Mouse (Mus musculus) right cerebral cortex, postnatal 4 days (tissue): Measurements from ENCODE around the gene Tmem248.

Experiments used
- DNase-seq: peaks from one replicate; pipeline ENCODE4 v3.0.0-alpha.2; 2022

Gene Tmem248

DNA sequence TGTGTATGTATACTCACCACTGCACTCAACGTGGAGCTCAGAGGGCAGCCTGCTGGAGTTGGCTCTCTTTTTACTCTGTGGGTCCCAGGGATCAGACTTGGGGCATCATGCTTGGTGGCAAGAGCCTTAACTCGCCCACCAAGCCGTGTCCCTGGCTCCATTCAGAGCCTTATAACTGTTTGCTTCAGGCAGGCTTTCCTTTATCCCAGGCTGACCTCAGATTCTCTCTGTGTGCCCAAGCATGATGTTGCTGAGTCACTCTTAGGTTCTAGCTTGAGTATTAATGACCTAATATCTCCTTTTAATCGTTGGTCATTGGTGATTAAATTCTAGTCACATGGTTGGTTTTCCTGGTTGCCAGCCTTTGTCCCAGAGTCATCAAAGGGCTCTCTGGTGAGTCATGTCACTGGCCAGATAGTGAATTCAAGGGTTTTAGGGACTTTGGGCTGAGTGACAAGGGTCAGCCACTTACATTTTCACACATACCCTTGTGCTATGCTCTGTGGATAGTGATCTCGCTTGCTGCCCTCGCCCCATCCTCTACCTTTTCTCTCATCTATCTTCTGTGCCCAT, 47.6 kb downstream of the Tmem248 start:
- no peak for DNase-seq

DNA sequence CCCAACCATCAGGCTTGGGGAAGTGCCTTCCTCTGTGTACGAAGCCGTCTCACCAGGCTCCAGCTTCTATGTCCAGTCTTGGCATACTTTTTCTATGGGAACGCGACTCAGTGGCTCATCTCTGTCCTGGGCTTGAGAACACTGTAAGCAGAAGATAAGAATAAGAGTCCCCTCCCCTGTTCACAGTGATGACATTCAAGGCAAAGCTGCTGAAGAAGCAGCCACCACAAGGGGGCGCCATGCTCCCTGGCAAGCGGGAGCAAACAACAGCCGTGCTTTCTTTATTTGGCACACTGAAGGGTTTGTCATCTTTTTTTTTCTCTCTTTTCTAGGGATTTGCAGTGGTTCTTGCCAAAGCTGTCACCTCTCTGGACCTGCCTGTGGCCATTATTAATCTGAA, 49.8 kb downstream of the Tmem248 start:
- peak; percentile 73 for DNase-seq

DNA sequence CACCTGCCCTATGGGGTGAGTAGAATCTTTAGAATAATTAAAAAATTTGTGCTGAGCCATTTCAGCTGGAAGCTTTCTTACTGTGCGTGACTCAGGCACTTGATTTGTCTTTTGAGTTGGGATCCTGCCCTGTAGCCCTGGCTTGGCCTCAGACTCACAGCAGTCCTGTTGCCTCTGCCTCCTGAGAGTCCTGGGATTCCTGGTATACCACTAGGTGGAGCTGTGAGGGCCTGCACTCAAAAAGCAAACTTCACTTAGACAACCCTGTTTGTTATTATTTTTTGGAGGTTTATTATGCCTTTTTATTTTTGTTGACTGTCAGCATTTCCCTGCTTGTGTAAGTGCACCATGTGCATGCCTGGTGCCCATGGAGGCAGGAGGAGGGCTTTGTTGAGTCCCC, 50.4 kb downstream of the Tmem248 start:
- DNase-seq = no peak

DNA sequence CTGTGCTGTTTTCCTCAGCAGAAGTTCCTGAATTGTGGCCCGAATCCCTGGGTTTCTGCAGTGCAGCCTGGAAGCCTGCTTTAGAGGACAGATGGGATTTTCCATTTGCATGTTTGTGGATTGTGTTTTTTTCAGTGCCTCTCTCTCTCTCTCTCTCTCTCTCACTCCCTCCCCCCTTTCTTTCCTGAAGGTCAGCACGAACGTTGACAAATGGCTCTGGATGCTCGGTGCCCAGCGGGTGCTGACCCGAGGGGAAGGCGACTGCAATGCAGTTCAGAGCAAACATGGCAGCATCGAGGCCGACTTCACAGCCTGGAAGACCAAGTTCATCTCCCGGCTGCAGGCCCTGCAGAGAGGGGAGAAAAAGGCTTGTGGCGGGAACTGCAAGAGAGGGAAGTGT, 52.1 kb downstream of the Tmem248 start:
- no peak for DNase-seq

DNA sequence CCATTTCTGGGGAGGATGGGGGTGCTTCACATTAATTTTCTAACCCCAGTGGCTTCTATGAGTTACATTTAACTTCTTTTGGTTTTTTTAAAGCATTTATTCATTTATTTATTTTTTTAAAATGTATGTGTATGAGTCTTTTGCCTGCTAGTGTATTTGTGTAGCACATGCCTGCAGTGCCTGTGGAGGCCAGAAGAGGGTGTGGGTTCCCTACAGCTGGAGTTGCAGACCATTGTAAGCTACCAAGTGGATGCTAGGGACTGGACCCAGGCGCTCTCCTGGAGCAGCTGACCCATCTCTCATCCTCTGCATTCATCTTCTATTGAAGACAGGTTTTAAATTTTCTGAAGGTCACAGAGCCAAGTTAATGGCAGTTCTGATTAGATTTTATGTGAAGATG, 55.5 kb downstream of the Tmem248 start:
- no peak for DNase-seq

DNA sequence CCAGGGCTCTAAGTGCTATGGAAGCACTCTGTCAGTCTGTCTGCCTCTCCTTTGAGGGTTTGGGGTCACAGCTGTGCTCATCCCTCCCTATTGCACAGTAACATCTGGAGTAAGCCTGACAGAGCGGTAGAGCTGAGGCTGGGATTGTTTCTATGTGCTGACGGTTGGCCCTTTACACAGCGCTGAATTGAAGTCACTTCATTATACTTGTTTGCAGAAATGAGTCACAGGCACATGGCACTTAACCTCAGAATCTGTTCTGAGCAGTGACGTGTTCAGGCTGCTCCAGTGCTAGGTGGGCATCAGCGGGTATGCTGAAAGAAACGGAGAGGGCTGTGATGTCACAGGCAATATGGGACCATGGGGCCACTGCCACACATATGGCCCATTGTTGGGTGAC, 56.2 kb downstream of the Tmem248 start:
- no peak for DNase-seq

DNA sequence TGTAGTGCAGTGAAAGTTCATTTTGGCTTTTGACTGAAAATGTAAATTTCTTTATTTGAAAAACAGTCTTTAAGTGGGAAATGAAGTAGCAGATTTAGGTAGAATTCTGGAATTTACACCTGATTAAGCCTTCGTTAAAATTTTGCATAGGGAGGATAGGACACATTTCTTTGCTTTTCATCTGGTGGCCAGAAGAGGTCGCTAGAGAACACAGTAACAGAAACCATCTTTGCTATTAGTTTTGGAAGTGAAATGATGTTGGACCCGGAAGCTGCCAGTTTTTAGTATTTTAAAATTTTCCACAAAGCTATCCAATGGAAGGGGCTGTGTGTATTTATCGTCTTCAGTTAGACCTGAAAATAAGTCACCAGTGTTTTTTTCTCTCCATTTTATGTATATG, 58.6 kb downstream of the Tmem248 start:
- peak; percentile 34 for DNase-seq

DNA sequence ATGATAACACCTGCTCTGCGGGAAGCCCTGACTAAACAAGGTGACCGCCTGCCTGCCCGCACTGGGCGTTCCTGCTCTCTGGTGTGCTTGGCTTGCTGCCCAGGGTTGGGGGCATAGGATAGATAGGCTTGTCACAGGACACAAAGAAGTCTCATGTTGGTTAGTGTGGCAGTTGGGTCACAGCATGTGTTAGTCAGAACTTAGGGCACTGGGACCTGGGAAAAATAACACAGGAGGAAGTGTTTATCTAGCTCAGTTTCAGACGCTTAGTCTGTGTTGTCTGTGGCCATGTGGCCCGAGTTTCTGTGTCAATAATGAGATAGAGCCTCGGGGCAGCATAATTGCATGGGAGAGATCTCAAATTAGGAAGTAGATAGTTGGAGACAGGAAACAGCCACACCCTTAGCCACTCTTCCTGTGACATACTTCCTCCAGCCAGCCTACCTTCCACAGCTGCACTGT, 61.2 kb downstream of the Tmem248 start:
- DNase-seq = no peak

DNA sequence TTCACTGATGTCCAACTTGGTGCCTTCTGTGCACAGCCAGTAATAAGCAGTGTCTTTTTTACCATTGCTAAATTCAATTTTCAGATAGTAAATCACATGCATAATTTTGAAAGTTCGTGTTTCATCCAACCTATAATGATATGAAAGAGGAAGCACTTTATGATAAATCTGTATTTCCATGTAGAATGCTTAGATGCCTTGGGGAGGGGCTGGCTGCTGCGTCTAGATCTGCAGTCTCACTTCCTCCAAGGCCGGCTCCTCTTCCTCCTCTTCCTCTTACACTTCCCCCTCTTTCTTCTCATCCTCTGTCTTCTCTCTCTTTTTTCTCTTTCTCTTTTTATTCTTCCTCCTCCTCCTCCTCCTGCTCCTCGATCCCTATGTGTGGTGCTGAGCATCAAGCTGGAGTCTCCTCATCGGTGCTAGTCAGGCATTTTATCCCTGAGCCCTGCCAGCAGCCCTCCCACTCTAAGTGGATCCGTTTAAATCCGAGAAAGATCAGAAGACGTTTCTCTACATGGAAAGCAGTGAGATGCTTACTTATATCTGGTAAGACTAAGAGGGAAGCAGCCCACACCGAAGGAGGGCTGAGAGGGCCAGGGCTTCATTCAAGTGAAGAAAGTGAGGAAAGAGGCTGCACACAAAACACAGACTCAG, 66.3 kb downstream of the Tmem248 start:
- no peak for DNase-seq

DNA sequence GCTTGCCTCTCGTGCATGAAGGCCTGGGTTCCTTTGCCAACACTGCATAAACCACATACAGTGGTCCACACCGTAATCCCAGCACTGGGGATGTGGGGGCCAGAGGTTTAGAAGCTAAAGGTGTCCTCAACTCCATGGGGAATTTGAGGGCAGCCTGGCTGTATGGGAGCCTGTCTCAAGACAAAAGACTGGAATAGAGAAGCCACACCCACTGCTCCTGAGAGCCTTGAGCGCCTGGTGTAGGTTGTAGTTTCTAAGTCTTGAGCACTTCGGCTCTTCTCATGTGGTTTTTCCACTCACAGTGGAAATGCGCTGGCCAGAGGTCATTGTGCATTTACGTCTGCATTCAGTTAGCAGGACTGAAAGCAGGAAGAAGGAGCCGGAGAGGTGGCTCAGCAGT, 71.2 kb downstream of the Tmem248 start:
- no peak for DNase-seq

DNA sequence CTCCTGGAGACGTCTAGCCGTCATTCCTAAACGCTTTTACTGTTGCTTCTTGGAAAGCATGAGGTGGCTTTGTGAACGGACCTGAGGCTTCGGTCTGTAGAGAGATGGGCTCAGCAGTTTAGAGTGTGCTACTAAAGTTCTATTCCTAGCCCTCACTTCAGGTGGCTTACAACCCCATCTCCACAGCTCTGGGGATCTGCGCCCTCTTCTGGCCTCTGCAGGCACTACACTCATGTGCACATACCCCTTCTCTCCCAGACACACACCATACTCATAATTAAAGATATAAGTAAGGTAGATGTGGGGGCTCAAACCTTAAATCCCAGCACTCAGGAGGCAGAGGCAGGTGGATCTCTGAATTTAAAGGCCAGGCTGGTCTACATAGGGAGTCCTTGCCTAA, 73.4 kb downstream of the Tmem248 start:
- DNase-seq = no peak

DNA sequence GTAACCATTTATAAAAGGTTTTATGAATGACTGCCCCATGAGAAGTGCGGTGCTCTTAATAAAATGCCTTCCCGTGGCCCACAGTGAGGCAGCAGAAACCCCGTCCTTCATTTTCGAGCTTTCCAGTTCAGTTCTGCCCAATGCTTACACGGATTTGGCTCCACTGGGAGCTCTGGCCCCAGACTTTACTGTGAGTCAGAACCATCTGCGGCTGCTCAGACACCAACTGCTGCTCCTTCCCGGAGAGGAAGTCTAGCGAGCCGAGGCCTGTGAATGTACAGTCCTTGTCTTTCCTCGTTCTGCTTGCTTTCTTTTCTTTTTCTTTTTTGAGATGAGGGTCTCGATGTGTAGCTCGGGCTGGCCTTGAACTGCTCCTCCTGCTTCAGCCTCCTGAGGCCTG, 73.9 kb downstream of the Tmem248 start:
- peak; percentile 49 for DNase-seq

DNA sequence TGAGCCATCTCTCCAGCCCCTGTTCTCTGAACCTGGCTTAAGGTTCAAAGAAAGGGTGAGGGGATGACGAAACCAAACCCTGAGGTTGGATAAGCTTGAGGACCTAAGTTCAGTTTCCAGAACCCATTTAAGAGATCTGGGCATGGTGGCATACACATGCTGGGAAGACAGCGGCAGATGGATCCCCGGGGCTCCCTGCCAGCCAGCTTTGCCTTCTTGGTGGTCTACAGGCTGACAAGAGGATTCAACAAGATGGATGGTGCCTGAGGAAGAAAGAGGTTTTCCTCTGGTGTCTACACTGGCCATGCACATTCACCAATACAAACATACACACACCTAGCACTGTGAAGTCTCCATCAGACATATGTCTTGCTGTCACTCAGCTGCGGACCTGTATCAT, 76.1 kb downstream of the Tmem248 start:
- peak; percentile 78 for DNase-seq
